Mouse (Mus musculus): ENCODE data around the gene Natd1.
"Not testable (repeated sequence)": the region's sequence is repeated elsewhere in the genome, so short reads cannot be mapped to it uniquely, and the experiment has no call there.

The Natd1 gene

DNA sequence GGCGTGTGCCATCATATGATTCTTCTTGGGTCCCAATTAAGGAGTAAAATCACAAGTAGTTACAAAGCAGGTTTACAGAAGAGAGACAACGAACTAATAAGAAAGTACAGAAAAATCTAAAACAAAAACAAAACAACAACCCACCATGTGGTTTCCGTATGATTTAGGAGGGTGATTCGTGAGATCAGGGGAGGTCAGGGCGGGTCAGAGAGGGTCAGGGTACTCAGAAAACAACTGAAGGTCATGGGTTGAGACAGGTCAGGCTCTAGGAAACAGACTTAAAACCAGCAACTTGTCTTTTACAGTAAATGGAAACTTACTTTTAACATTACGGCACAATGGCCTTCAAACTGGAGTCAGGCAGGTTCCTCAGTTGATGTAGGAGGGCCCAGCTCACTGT, 24.3 kb downstream of the Natd1 start:
- no peak for DNase-seq (ENCODE audit: low read depth, low spot score)

DNA sequence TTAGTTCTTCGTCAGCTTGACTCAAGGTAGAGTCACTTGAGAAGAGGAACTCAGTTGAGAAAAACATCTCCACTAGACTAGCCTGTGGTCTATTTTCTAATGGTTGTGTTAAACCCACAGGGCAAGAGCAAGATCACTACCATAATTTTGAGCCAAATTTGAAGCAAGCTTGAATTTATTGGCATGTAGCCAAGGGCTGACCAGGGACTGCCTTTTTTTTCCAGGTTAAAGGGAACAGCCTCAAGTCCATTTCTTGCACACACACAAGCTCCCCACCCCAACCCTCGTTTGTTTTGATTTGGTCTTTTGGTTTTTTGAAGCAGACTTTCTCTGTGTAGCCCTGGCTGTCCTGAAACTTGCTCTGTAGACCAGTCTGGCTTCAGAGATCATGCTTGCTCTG, 24.7 kb downstream of the Natd1 start:
- no peak for DNase-seq (ENCODE audit: low read depth, low spot score)

DNA sequence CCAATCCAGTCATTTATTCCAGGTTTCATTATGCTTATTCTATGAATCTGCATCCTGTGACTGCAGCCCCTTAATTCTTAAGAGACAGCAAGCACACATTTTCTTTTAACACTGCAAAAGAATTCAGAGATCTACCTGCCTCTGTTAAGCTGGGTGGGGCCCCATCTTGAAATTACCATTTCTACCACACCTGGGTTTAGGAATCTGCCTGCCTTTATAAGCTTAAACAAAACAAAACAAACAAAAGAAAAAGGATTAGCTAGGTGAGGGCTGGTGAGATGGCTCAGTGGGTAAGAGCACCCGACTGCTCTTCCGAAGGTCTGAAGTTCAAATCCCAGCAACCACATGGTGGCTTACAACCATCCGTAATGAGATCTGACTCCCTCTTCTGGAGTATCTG, 27.6 kb downstream of the Natd1 start:
- DNase-seq (ENCODE audit: low read depth, low spot score): not testable (repeated sequence)

DNA sequence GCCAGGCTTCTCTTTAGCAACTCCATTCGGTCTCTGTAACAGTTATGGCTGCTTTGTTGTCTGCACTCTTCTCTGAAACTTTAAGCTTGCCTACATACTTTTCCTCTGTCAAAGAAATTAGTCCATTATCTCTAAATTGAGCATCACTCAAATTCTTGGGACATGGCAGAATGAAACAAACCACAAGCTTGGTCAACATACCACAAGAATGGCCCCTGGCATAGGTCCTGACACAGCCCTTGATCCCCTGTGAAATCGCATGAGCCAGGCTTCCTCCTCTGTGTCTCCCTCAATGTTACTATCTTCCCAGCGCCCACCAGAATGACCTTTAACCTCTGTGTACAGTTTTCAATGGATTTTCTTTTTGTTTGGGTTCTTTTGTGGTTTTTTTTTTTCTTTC, 32.2 kb downstream of the Natd1 start:
- DNase-seq (ENCODE audit: low read depth, low spot score): no peak

DNA sequence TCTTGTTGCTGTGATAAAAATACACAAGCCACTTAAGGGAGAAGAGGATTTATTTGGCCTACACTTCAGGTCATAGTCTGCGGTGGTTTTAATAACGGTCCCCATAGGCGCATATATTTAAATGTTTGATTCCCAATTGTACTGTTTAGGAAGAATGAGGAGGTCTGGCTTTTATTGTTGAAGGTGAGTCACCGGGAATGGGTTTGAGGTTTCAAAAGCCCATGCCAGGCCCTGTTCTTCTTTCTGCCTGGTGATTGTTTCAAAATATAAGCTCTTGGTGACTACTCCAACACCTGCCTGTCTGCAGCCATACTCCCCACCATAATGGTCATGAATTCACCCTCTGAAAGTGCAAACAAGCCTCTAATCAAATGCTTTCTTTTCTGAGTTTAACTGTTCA, 34.0 kb downstream of the Natd1 start:
- DNase-seq (ENCODE audit: low read depth, low spot score): no peak

DNA sequence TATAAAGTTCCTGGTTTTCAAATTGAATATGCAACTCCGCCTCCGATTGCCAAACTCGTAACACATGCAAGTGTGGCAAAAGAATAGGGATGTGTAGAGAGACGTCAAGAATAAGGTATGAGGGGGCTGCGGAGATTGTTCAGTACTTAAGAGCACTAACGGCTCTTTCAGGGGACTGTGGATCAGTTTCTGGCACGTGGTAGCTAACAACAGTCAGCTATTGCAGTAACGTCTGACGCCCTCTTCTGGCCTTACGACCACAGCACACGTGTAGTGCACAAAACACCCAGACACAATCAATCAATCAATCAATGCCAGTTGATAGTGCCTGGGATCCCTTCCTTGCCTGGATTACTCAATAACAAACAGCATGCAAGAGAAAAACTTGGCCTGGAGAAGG, 35.1 kb downstream of the Natd1 start:
- no peak for DNase-seq (ENCODE audit: low read depth, low spot score)

DNA sequence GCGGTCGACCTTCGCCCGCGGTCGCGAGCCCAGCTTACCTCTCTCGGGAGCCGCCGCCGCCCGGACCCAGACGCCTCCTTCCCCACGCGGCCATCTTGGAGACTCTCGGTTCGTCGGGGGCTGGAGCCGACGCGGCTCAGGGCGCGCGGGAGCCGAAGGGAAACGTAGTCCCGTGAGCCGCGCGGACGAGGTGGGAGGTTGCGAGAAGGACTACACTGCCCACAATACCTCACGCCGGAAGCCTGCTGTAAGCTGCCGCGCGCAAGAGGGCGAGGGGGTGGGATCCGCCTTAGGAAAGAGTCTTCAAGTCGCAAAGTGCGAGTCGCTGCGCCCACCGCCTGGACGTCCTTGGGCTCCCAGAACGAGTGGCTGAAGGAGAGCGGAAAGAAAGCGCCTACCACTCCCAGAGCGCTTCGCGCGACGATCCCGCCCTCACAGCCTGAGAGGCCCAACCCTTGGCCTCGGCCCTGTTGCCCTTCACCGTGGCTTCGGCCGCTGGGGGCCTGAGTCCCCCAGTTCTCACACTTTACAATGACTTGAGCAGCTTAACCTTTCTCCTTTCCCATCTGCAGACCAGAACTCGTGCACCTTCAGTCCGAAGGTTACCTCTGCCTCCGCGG, 35.8 kb downstream of the Natd1 start, which contains the start of gene Tmem11:
Gene Tmem11, minus strand, starts transcription at position 598 of the 620 bp plus-strand sequence.
- peak; percentile 82 for DNase-seq (ENCODE audit: low read depth, low spot score)

DNA sequence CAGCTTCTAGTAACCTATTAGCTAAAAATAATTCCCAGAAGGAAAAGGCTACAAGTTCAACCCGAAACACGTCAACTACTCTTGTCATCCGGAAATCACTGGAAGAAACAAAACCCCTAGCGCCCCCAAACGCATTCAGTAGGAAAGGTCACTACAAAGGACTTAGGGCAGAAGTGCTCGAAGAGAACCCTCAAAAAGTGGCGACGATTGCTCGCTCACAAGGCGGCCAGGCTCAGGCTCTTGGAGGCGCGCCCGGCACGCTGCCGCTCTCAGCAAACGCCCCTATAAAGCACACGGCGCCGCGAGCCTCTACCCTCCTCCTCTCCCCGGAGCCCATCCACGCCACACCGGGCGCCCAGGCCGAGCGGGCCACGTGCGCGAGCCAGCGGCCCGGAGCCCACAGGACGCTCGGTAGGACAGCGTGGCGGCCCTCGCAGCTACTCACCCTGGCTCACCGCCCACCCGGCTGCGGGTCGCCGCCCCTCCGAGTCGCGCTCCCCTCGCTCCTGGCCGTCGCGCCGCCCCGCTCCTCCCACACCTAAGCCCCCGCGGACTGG, 36.4 kb downstream of the Natd1 start:
- DNase-seq (ENCODE audit: low read depth, low spot score): no peak

DNA sequence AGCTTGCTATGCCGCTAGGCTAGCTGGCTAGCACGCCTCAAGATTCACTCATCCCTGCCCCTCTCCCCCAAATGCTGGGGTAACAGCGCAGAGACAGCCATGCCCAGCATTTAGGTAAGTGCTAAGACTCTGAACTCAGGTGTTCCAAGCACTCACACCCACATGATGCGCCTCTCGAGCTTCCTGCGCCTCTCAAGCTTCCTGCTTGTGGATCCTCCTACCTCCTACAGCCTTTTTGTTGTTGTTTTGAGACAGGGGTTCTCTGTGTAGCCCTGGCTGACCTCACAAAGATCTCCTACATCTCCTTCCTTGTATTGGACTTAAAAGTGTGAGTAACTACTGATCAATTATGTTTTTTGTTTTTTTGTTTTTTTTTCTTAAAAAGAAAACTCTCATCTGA, 41.4 kb downstream of the Natd1 start:
- no peak for DNase-seq (ENCODE audit: low read depth, low spot score)

DNA sequence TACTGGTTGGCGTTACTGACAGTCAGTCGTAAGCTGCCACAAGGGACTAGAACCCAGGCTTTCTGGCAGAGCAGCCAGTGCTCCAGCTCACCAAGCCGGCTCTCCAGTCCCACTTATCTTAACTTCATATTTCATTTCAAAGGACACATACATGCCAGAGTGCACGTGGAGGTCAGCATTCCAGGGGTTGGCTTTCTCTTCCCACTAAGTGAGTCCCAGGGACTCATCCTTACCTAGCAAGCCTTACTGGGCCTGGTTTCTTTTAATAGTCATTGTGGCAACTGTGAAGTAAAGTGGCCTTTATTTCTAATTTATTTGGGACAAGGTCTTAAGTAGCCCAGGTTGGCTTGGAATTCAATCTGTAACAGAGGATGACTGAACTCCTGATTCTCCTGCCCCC, 43.1 kb downstream of the Natd1 start:
- DNase-seq (ENCODE audit: low read depth, low spot score): no peak

DNA sequence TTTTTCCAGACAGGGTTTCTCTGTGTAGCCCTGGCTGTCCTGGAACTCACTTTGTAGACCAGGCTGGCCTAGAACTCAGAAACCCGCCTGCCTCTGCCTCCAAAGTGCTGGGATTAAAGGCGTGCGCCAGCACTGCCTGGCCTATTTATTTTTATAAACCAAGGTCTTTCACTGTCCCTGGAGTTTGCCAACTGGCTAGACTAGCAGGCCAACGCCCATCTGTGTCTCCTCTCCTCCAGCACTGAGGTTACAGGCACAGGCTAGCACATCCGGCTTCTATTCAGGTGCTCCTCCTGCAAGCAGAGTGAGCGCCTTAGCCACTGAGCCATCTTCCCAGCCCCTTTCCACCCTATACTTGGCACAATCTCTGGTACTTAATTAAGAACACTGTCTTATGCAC, 45.1 kb downstream of the Natd1 start:
- DNase-seq (ENCODE audit: low read depth, low spot score): not testable (repeated sequence)

DNA sequence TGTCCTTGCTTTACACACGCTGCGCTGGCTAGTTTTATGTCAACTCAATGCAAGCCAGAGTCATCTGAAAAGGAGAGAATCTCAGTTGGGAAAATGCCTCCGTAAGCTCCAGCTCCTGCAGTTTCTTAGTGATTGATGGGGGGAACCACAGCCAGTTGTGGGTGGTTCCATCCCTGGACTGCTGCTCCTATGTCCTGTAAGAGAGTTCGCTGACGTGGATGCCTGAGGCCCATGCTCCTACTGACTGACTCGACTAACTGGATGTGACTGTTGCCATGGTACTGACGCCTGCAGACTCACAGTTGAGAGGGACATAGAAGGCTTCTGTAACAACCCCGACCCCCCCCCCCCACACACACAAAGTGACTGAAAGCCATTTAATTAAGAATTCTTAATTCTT, 46.6 kb downstream of the Natd1 start:
- DNase-seq (ENCODE audit: low read depth, low spot score): no peak

DNA sequence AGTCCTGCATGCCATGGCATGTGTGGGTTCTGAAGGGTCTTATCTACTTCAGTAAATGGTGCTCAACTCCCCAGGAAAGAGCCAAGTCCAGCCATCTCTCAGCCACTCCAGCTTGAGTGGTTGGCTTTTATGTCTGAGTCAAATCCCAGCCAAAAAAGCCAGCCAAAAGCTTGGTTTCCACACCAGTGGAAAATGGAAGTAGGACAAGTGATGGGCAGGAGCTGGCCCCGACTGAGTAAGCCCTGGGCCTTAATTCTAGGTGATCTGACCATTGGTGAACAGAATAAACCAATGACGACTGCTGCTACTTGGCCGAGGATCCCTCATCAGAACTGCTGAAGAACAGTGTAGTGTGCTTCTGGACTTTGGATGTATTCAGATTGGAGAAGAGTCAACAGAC, 47.1 kb downstream of the Natd1 start:
- no peak for DNase-seq (ENCODE audit: low read depth, low spot score)

DNA sequence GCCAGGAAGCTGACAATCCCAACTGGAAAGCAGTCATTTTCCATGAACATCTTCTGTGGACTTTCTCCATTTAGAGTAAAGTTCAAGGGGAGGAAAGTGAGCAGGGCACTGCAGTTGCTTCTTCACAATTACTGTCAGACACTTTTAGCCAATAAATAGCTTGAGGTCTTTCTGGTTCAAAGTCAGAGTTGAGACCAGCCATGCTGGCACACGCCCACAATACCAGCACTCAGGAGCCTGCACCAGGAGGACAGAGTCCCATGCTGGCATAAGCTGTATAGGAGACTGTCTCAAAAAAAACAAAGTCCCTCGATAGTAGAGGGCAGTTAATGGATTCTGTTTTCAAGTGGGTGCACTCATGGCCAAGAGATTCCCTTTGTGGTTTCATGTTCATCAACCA, 48.5 kb downstream of the Natd1 start:
- DNase-seq (ENCODE audit: low read depth, low spot score): no peak

DNA sequence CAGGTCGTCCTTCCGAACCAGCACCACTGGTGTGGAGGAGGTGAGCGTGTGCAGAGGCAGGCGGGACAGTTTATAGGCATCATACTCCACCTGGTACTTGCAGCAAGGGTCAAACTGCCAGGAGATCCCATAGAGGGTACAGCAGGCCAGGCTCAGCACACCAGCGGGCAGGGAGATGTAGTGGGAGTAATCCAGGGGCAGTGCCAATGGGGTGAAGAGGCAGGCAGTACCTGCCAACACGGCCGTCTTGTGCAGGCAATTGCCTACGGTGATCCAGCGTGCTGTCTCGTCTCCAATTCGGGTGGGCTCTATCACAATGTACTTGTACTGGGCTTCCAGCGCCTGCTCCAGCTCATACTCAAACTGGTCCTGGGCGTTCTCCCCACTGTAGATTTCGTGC, 49.6 kb downstream of the Natd1 start:
- no peak for DNase-seq (ENCODE audit: low read depth, low spot score)

DNA sequence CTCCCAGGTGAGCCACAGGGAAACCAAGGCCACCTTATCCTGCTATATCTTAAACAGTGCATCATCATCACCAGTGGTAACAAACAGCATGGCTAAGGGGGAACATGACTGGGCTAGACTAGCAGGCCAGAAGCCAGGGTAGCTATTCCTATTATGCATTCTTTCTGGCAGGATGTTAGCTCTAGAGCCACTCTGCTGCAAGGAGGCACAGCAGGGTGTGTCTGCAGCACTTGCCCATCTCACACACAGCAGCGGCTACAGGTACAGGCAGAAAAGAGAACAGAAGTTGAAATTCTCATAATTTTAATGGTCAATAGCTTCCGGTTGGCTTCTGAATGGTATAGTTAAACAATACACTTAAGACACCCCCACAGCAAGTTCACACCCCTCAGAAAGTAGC, 50.4 kb downstream of the Natd1 start:
- DNase-seq (ENCODE audit: low read depth, low spot score): no peak

DNA sequence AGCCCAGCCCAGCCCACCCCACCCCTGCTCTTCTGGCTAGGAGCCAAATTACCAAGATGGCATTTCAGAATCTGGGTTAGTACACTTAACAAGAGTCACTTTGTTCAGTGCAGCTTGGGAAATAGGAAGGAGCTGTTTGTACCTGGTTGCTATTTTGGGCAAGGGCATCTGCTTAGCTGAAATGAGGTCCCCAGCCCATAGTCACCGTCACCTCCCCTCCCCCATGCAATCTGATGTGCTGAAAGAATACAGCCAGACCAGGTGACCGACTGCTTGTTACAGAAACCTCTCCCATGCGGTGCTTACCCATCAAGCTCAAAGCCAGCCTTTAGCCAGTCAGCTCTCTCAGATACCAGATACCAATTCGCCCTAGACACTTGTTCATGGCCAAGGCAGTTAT, 51.4 kb downstream of the Natd1 start:
- no peak for DNase-seq (ENCODE audit: low read depth, low spot score)

DNA sequence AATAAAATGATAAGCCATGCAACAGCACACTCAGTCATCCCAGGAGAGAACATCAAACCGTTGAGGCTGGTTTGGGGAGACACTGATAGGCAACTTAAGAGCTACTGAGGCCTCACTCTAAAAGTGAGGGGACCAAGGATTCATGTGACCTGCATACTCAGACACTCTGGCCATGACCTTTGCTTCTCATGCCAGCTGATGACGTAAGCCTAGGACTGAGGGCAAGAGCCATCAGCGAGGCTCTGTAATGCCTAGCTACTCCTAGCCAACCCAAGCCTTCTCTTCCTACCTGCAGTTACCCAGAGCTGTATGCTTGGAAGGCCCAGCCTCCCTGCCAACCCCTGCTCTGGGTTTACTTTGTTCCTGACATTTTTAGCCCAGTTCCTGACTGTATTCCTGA, 52.6 kb downstream of the Natd1 start:
- no peak for DNase-seq (ENCODE audit: low read depth, low spot score)

DNA sequence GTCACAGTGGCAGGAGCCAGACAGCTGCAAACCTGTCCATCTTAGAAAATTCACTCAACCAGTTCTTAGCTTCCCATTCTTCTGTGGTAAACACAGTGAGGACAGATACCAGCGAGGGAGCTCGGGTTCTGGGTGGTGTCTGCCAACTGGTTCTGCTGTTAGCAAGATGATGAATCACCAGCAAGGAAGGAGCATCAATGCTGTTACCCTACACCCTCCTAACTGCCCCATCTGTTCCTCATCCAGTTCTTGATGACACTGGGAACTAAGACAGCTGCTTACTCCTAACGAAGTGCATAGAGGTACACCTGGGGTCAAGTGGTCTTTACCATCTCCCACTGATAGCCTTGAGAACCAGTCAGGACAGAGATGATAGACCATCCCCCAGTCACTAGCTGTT, 58.0 kb downstream of the Natd1 start:
- no peak for DNase-seq (ENCODE audit: low read depth, low spot score)

Measured in retina, adult 2 months (tissue).